Mouse (Mus musculus) kidney, postnatal 10 days (tissue): ENCODE results near the gene Vdac2.

Experiments
- DNase-seq: peaks from one replicate; pipeline ENCODE4 v3.0.0; 2021; ENCODE audit warnings: mixed read lengths

Gene Vdac2

GRCm38 (mm10) chr14:21820880-21821505 lies 4.0 kb upstream of the Vdac2 start:
- no peak for DNase-seq

- no peak for DNase-seq
These were observed 2.7 kb upstream of the Vdac2 start for GRCm38 (mm10) chr14:21822307-21822706.

- DNase-seq = peak; percentile 93
These were observed 2.2 kb upstream of the Vdac2 start for GRCm38 (mm10) chr14:21822795-21823374.

GRCm38 (mm10) chr14:21823897-21824296 lies 1.1 kb upstream of the Vdac2 start:
- peak; percentile 34 for DNase-seq

- peak; percentile 55 for DNase-seq
These were observed 901 bp downstream of the Vdac2 start for GRCm38 (mm10) chr14:21825786-21826491.

GRCm38 (mm10) chr14:21830876-21831767 lies 6.1 kb downstream of the Vdac2 start:
- peak; percentile 98 for DNase-seq

GRCm38 (mm10) chr14:21831830-21832403 lies 6.9 kb downstream of the Vdac2 start:
- no peak for DNase-seq

GRCm38 (mm10) chr14:21838336-21839017 lies 13.4 kb downstream of the Vdac2 start:
- no peak for DNase-seq

GRCm38 (mm10) chr14:21841819-21842592 lies 17.0 kb downstream of the Vdac2 start:
- no peak for DNase-seq

GRCm38 (mm10) chr14:21843263-21843662 lies 18.2 kb downstream of the Vdac2 start:
- DNase-seq = no peak

- no peak for DNase-seq
These were observed 21.9 kb downstream of the Vdac2 start for GRCm38 (mm10) chr14:21846827-21847380.

- DNase-seq = peak; percentile 77
These were observed 22.5 kb downstream of the Vdac2 start for GRCm38 (mm10) chr14:21847381-21848165.

GRCm38 (mm10) chr14:21848166-21849154 lies 23.4 kb downstream of the Vdac2 start, which contains the start of gene Comtd1:
Gene Comtd1, minus strand, starts transcription at chr14:21848977.
- peak; percentile 96 for DNase-seq

- DNase-seq = no peak
These were observed 24.7 kb downstream of the Vdac2 start for GRCm38 (mm10) chr14:21849524-21850418.

- no peak for DNase-seq
These were observed 25.5 kb downstream of the Vdac2 start for GRCm38 (mm10) chr14:21850419-21851127.

- no peak for DNase-seq
These were observed 27.2 kb downstream of the Vdac2 start for GRCm38 (mm10) chr14:21851996-21852791.
